Mouse (Mus musculus) megakaryocyte-erythroid progenitor cell, adult 5-6 weeks (primary cell): ENCODE measurements around the gene Ddah1. TPM values are rescaled to one million over a fixed set of nuclear protein-coding genes. Genes with fewer than 3 reads are reported as not detected.
"Not testable (repeated sequence)": the region's sequence is repeated elsewhere in the genome, so short reads cannot be mapped to it uniquely, and the experiment has no call there.

Source experiments
- ATAC-seq: replicated peaks from 2 replicates; pipeline ENCODE4 v1.8.0; 2016; ENCODE audit warnings: mild to moderate bottlenecking, inconsistent platforms; ENCODE audit not compliant: severe bottlenecking, poor library complexity, low FRiP score, low TSS enrichment
- total RNA-seq, 2 experiments: library from RNA; stranded (forward) in 1 of 2; stranded (reverse) in 1 of 2; fragments of 200-1000, 215-1000 nt in 1 of 2; fragments of >200 nt in 1 of 2; fragmentation: Nextera tagmentation in 1 of 2; gene quantifications; 2 replicates each; pipeline ENCODE4 v1.2.3; 2014 to 2017

Ddah1 gene
- total RNA-seq, 2 experiments from 2014 or later = 0.33 TPM; not detected in 1

DNA sequence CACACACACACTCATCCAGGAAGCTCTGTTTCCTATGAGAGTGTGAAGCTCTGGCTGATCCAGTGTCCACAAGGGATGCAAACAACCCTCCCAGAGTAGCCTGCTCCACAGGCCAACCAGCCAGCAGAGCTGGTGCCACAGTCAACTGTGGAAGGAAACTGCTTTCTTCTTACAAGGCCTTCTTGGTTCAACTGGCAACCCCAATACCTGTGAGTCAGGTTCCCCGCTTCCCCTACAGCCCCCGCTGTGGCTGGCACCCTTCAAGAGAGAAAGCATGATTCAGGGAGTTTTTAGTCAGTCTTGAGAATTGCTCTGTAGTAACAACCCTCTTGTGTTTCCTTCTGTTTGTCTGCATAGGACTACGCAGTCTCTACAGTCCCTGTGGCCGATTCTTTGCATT lies 94.3 kb downstream of the Ddah1 start:
- ATAC-seq = no peak

GRCm38 (mm10) chr3:145853713-145854112 lies 95.2 kb downstream of the Ddah1 start:
- ATAC-seq = no peak

GRCm38 (mm10) chr3:145854427-145854826 lies 96.0 kb downstream of the Ddah1 start:
- no peak for ATAC-seq

- no peak for ATAC-seq
Measured at GRCm38 (mm10) chr3:145855299-145855698, 96.8 kb downstream of the Ddah1 start.

DNA sequence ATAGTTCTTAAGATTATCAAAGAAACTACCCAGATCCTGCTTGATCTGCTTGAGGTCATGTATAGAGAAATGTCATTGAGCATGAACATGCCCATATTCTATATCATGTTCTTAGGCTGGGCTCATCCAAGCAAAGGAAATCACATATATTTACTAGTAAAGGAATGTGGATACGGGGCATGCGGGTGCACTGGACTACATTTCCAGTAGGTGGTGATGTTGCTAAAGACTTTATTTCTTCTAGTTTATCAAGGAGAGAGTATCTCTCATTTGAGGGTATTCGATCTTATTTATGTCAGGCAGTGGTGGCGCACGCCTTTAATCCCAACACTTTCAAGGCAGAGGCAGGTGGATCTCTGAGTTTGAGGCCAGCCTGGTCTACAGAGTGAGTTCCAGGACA lies 99.9 kb downstream of the Ddah1 start:
- ATAC-seq = no peak

- ATAC-seq = no peak
Measured at GRCm38 (mm10) chr3:145862521-145862920, 104.0 kb downstream of the Ddah1 start.

DNA sequence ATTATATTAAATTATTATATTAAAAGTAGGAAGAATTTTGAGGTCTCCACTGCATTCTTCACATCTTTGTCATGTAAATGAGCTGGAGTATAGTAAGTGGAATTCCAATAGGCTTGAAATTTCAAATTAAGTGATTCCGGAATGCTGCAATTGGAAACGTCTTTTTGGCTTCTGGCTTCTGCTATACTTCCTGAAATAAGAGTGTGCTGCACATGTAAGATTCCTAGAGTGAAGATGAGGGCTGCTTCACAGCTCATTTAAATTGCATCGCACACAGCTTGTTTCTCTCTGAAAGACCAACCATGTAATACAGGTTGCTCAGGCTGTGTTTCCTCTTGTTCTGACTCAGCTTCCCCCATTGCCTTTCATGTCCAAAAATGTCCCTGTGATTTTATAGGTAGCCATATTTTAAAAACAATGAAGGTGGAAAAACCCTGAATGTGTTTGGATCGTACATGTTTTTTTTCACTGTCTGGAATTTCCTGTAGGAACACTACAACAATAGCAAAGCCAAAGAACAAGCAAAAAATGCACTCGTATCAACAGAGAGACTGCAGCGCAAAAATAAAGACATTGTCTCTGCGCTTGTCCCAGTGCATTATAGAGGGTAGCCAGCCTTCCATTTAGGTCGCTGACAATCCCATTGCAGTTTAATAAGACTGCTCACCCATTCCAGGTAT lies 105.7 kb downstream of the Ddah1 start:
- no peak for ATAC-seq

DNA sequence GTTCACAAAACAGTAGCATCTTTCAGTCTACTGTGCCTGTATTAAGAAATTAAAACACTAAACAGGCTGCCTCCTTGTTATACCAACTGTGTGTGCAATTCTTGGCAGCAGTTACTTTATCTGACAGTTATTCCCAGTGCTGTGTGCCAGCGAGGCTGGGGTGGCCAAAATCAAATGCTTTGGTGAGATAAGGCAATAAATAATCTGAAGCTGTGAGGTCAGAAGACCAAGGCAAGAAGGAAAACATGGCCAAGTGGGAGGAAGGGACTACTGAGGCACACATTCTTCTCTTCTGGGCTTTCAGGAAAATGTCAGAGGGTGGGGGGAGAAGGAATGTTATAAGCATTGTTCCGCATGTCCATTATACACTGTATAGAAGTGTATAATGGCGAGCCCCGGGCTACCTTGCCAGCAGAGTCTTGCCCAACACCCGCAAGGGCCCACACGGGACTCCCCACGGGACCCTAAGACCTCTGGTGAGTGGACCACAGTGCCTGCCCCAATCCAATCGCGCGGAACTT lies 106.3 kb downstream of the Ddah1 start:
- ATAC-seq = no peak

DNA sequence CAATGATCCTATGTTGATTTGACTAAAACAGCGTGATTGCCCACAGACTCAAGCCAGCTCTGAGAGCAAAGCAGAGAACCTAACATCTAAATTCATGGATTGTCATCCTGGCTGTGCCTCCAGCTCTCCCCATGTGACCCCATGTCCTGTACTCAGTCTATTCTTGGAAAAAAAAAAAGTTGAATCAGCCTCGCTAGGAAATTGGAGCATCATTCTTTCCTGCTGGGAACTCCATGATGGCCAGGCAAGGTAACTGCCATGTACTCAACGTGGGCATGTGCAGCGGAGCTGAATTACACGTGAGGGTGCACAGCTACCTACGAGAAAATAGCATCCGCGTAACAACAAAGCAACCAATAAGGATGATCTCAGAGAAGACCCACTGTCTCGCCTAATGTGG lies 114.2 kb downstream of the Ddah1 start:
- ATAC-seq = no peak

DNA sequence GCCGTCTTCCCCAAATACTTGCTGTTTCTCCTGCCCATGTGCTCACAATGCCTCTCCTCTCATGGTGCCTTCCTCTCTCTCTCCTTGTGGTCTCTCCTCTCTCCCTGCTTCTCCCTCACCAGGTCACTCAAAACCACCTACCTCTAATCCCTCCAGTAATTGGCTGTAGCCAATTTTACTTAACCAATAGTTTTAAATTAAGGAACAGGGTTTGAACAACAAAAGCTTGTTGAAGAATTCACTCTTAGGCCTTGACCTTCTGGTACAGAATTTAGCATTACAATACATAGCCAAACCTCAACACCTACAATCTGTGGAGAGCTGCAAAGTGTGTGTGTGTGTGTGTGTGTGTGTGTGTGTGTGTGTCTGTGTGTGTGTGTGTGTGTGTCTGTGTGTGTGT lies 114.8 kb downstream of the Ddah1 start:
- ATAC-seq = no peak

- ATAC-seq = no peak
Measured at GRCm38 (mm10) chr3:145874126-145874525, 115.7 kb downstream of the Ddah1 start.

DNA sequence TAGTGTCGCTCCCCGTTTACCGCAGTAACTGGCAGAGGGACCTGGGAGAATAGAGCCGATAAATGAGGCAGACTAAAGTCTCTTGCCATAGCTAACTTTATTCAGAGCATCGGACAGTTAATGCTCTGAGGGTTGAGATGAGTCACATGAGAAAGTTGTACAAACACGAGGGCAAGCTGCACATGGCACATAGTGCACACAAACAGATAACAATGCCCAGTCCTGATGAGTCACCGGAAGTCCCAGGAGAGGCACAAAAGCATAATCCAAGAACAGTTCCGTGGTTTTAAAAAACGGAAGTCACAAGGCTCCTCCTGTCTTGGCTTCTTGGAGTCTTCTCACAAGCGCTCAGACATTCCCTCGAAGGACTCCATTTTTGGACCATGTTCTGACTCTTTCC lies 117.6 kb downstream of the Ddah1 start:
- no peak for ATAC-seq

DNA sequence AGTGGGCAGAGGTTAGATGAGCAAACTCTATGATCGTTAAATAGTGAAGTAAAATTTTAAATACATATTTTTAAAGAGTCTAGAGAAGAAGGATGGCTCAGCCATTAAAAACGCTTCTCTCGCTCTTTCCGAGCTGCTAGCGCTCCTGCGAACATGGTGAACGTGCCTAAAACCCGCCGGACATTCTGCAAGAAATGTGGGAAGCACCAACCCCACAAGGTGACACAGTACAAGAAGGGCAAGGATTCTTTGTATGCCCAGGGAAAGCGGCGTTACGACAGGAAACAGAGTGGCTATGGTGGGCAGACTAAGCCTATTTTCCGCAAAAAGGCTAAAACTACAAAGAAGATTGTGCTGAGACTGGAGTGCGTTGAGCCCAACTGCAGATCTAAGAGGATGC lies 120.4 kb downstream of the Ddah1 start:
- not testable (repeated sequence) for ATAC-seq

- ATAC-seq = no peak
Measured at GRCm38 (mm10) chr3:145880335-145880734, 121.9 kb downstream of the Ddah1 start.

DNA sequence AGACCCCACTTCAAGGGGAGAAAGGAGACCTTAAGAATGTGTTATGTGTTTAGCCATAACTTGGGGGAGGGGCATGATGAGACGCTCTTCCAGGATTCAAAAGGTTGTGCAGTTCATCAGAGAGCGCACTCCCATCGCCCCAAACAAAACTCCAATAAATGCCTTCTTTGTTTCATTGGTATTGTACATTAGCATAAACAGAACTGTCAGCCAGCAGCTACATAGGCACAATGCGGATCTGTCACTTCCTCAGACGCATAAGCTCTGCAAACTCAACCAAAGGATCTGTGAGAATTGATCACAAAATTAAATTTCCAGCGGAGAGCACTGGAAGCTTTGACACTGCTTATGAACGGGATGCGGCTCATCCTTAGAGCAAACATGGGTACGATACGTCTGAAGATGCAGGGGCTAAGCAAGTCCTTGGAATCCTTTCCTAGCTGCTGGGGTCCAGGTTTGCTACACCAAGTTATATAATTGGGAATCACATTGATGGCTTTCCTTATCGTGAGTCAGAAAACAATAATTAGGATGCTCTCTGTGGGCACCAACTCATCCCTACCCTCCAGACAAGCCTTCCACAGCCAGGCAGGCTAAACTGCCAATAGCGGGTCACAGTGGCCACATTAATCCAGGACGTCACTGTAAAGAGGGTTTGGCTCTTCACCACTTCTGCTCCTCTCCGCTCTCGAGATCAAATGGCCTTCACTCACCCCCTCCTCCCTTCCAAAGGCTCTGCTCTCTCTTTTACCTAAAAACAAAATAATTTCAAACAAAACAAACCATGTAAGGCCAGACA lies 123.8 kb downstream of the Ddah1 start:
- ATAC-seq = no peak

DNA sequence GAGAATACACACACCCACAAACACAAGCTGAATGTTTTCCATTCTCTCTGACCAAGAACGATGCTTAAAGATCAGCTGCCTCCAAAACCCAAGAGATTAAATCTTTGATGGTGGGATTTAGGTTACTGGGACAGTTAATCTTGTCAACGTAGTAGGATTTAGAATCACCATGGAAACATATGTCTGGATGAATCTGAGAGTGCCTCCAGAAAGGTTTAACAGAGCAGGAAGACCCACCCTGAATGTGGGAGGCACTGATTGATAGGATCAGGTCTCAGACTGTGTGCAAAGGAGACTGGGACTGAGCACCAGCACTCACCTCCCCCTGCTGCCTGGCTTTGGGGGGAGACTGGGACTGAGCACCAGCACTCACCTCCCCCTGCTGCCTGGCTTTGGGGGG lies 124.8 kb downstream of the Ddah1 start:
- ATAC-seq = no peak

GRCm38 (mm10) chr3:145885376-145885775 lies 126.9 kb downstream of the Ddah1 start:
- no peak for ATAC-seq

DNA sequence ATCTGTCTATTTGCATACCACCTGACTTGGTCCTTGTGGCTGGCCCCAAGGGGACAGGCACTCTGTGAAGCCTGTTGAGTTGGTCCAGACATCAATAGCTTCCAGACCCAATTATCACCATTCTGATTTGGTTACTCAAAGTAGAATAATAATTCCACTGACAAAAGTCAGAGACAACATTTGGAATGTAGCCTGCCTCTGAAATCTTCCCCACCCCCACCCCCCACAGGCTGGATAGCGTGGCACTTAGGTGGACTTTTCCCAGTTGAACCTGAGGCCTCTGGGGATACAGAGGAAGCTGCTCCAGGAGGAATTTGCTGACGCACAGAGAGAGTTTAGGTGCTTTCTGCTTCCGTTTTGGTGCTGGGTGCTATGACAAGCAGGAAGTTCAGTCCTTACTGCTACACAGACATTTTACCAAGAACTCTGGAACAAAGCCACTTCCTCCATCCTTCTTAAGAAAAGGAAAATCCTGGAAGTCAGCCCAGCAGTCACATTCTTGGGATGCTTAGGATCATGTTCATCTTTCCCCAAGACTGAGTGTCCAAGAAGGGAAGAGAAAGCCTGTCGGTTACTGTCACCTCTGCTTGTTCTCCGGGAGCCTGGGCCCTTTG lies 127.5 kb downstream of the Ddah1 start:
- ATAC-seq = no peak

DNA sequence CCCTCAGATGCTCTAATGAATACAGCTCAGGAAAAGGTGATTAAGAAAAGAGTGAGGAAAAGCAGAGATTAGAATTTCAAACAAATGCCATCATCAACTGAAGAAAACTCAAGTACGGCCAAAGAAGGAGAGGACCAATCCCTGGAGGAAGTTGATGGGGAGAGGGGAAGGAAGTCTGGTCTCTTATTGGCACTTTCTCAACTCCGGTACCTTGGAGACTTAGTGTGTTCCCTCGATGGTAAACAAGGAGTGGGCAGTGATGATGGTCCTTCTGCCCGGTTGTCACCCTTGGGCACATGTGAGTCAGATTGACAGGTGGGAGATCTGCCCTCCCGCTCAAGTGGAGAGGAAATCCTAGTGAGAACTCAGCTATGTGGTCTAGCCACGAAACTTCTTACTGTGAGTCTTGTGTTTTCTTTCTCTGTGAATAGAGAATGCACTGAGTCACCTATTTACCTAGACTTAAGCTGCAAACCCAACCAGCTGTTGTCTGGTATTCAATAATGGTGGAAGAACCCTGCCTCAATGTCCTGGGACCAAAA lies 129.0 kb downstream of the Ddah1 start:
- ATAC-seq = no peak
